Mouse (Mus musculus) frontal cortex, adult 2 months (tissue): Measurements from ENCODE around the gene Lhfp. TPM values are rescaled to one million over a fixed set of nuclear protein-coding genes. Genes with fewer than 3 reads are reported as not detected.

ENCODE experiments used
- DNase-seq, 2 experiments: peaks; one replicate each; pipeline ENCODE4 v3.0.0; 2022; ENCODE audit warnings: low spot score in 1 of 2; ENCODE audit errors: extremely low spot score in 1 of 2
- polyA plus RNA-seq: library from polyadenylated mRNA; depleted of rRNA; stranded (reverse); fragments of >200 nt; gene quantifications from 2 replicates; pipeline ENCODE4 v1.2.3, GENCODE M21; 2012

Gene Lhfp
- polyA plus RNA-seq, 1 experiment, result 69.5 TPM

GRCm38 (mm10) chr3:53040593-53041410 is 526 bp upstream of the Lhfp start:
- DNase-seq, result no peak

- no peak for DNase-seq
Measured at GRCm38 (mm10) chr3:53042240-53042567, 876 bp downstream of the Lhfp start.

GRCm38 (mm10) chr3:53043206-53043780 is 2.0 kb downstream of the Lhfp start:
- DNase-seq, result no peak

GRCm38 (mm10) chr3:53044238-53044637 is 2.9 kb downstream of the Lhfp start:
- no peak for DNase-seq

- DNase-seq, result no peak
Measured at GRCm38 (mm10) chr3:53044682-53045299, 3.5 kb downstream of the Lhfp start.

GRCm38 (mm10) chr3:53045697-53046096 is 4.4 kb downstream of the Lhfp start:
- no peak for DNase-seq

- no peak for DNase-seq
Measured at GRCm38 (mm10) chr3:53046371-53046770, 5.0 kb downstream of the Lhfp start.

GRCm38 (mm10) chr3:53052385-53052784 is 11.1 kb downstream of the Lhfp start:
- no peak for DNase-seq

GRCm38 (mm10) chr3:53056430-53056829 is 15.1 kb downstream of the Lhfp start:
- no peak for DNase-seq

- no peak for DNase-seq
Measured at GRCm38 (mm10) chr3:53059959-53060358, 18.6 kb downstream of the Lhfp start.

GRCm38 (mm10) chr3:53063423-53064147 is 22.3 kb downstream of the Lhfp start:
- no peak for DNase-seq

GRCm38 (mm10) chr3:53065267-53066094 is 24.2 kb downstream of the Lhfp start:
- no peak for DNase-seq

GRCm38 (mm10) chr3:53066095-53066372 is 24.7 kb downstream of the Lhfp start:
- no peak for DNase-seq

- DNase-seq, result no peak
Measured at GRCm38 (mm10) chr3:53068399-53068798, 27.1 kb downstream of the Lhfp start.

GRCm38 (mm10) chr3:53074264-53074663 is 32.9 kb downstream of the Lhfp start:
- no peak for DNase-seq

GRCm38 (mm10) chr3:53074761-53075160 is 33.4 kb downstream of the Lhfp start:
- no peak for DNase-seq

- DNase-seq, result no peak
Measured at GRCm38 (mm10) chr3:53080286-53080685, 39.0 kb downstream of the Lhfp start.

- no peak for DNase-seq
Measured at GRCm38 (mm10) chr3:53080710-53081109, 39.4 kb downstream of the Lhfp start.

GRCm38 (mm10) chr3:53083717-53084116 is 42.4 kb downstream of the Lhfp start:
- no peak for DNase-seq

- DNase-seq, result no peak
Measured at GRCm38 (mm10) chr3:53084806-53085205, 43.5 kb downstream of the Lhfp start.
